ENCODE assay signal across 14 mouse cellular contexts in genomic region chrX:58033521-58033920, GRCm38 (mm10). TPM values are rescaled to one million over a fixed set of nuclear protein-coding genes. Genes with fewer than 3 reads are reported as not detected.
DNase-seq lines count a peak whose midpoint lies in the region; ATAC-seq lines count a peak whose summit lies in the region.
"Had no signal": no experiment of that assay in that cellular context is flagged by ENCODE, and none has a peak within 500 bp of the region (broad histone marks: within the 10 kb centered on the region; RNA-seq: fewer than 3 reads in every experiment).

No protein-coding gene starts in this region.

- no peaks in the 10 kb centered on the region for H3K4me1 ChIP-seq in neural tube, embryonic 11.5 days (ENCODE audit: control insufficient read depth, insufficient read depth, low read length)
- H3K4me1 ChIP-seq in forebrain, embryonic 15.5 days, result peaks cover 19% of the 10 kb centered on the region
- no peaks in the 10 kb centered on the region for H3K4me1 ChIP-seq in limb, embryonic 13.5 days
- H3K4me1 ChIP-seq in neural tube, embryonic 15.5 days, result peaks cover 4% of the 10 kb centered on the region; the same call in 1 of the 2 replicates

- peak; percentile 32 for DNase-seq in neural tube, embryonic 11.5 days (ENCODE audit: low spot score)
- no peak for DNase-seq in neural tube, embryonic 10.5 days (ENCODE audit: extremely low spot score, low spot score)
- DNase-seq in adrenal gland, postnatal 4 days (ENCODE audit: low spot score in 2 of 2), result no peak
- DNase-seq in layer of hippocampus, adult 9-10 months (ENCODE audit: low spot score), result no peak
- DNase-seq: kidney, adult 8-10 months; layer of hippocampus, postnatal 36 days had no signal

- peak overlapping the region; percentile 41 for H3K4me2 ChIP-seq in neural tube, embryonic 11.5 days (ENCODE audit: low read depth)
- peak overlapping the region; percentile 26 for H3K4me2 ChIP-seq in forebrain, embryonic 15.5 days (replicated peaks)
- peak overlapping the region; percentile 70 for H3K4me2 ChIP-seq in limb, embryonic 13.5 days (replicated peaks)
- H3K4me2 ChIP-seq in neural tube, embryonic 15.5 days, result peak overlapping the region; percentile 58

- H3K9me3 ChIP-seq in neural tube, embryonic 11.5 days (ENCODE audit: control insufficient read depth, low read length), result no peaks in the 10 kb centered on the region
- H3K9me3 ChIP-seq in forebrain, embryonic 15.5 days, result no peaks in the 10 kb centered on the region
- H3K9me3 ChIP-seq in limb, embryonic 13.5 days, result no peaks in the 10 kb centered on the region
- H3K9me3 ChIP-seq in neural tube, embryonic 15.5 days (replicated peaks), result no peaks in the 10 kb centered on the region

- no peaks in the 10 kb centered on the region for H3K36me3 ChIP-seq in neural tube, embryonic 11.5 days (ENCODE audit: control insufficient read depth, insufficient read depth, low read length)
- H3K36me3 ChIP-seq in forebrain, embryonic 15.5 days, result no peaks in the 10 kb centered on the region
- no peaks in the 10 kb centered on the region for H3K36me3 ChIP-seq in limb, embryonic 13.5 days
- H3K36me3 ChIP-seq in neural tube, embryonic 15.5 days, result no peaks in the 10 kb centered on the region

- no peak for ATAC-seq in neural tube, embryonic 11.5 days (ENCODE audit: insufficient read depth, low FRiP score, low TSS enrichment)
- ATAC-seq in forebrain, embryonic 15.5 days (replicated peaks), result no peak
- ATAC-seq in limb, embryonic 13.5 days (ENCODE audit: low FRiP score, low read depth), result no peak
- ATAC-seq in neural tube, embryonic 15.5 days (ENCODE audit: low FRiP score), result no peak
- ATAC-seq in megakaryocyte progenitor cell, adult 5-6 weeks (replicated peaks; ENCODE audit: poor library complexity), result no peak

- H3K4me3 ChIP-seq in neural tube, embryonic 11.5 days (ENCODE audit: low read depth, low read length), result peak overlapping the region; percentile 43
- peak overlapping the region; percentile 45 for H3K4me3 ChIP-seq in forebrain, embryonic 15.5 days
- peak overlapping the region; percentile 48 for H3K4me3 ChIP-seq in limb, embryonic 13.5 days
- peak overlapping the region; percentile 44 for H3K4me3 ChIP-seq in neural tube, embryonic 15.5 days (replicated peaks)

- H3K27ac ChIP-seq in neural tube, embryonic 11.5 days (ENCODE audit: low read depth, low read length), result no peak overlapping the region
- 0 out of 2 replicates have a peak overlapping the region, but pooled peaks have one; percentile 19 for H3K27ac ChIP-seq in forebrain, embryonic 15.5 days (replicated peaks)
- no peak overlapping the region for H3K27ac ChIP-seq in limb, embryonic 13.5 days
- H3K27ac ChIP-seq in neural tube, embryonic 15.5 days (replicated peaks), result peak overlapping the region; percentile 18; the same call in 1 of the 2 replicates
- H3K27ac ChIP-seq: stomach, postnatal 0 days had no signal

- H3K27me3 ChIP-seq in neural tube, embryonic 11.5 days (ENCODE audit: control insufficient read depth, insufficient read depth, low read length), result peaks cover 4% of the 10 kb centered on the region; the same call in 1 of the 2 replicates
- no peaks in the 10 kb centered on the region for H3K27me3 ChIP-seq in forebrain, embryonic 15.5 days
- peaks cover 61% of the 10 kb centered on the region for H3K27me3 ChIP-seq in limb, embryonic 13.5 days
- no peaks in the 10 kb centered on the region for H3K27me3 ChIP-seq in neural tube, embryonic 15.5 days (replicated peaks)

- WGBS in neural tube, embryonic 11.5 days, result 10% methylated on average over 22 of the region's 22 CpGs
- WGBS in forebrain, embryonic 15.5 days, result 21% methylated on average over 22 of the region's 22 CpGs
- 13% methylated on average over 22 of the region's 22 CpGs for WGBS in limb, embryonic 13.5 days
- WGBS in neural tube, embryonic 15.5 days, result 17% methylated on average over 22 of the region's 22 CpGs

- H3K9ac ChIP-seq in neural tube, embryonic 11.5 days (ENCODE audit: low read length), result peak overlapping the region; percentile 45
- H3K9ac ChIP-seq in forebrain, embryonic 15.5 days (replicated peaks), result peak overlapping the region; percentile 13; the same call in 1 of the 2 replicates
- H3K9ac ChIP-seq in limb, embryonic 13.5 days, result peak overlapping the region; percentile 51
- H3K9ac ChIP-seq in neural tube, embryonic 15.5 days (replicated peaks), result peak overlapping the region; percentile 10; the same call in 1 of the 2 replicates

RNA-seq across cellular contexts. Expression of gene Zic3, which starts 11.0 kb away (rescaled TPM):
- 17.6 and 19.3 TPM in 2 replicates for polyA plus RNA-seq in neural tube, embryonic 11.5 days (2014; fragmentation: Nextera tagmentation; extraction: Ambion mirVana)
- polyA plus RNA-seq in forebrain, embryonic 15.5 days (2015; fragmentation: Nextera tagmentation; extraction: Ambion mirVana), result 13.7 and 14.4 TPM in 2 replicates
- polyA plus RNA-seq in limb, embryonic 13.5 days (2015; fragmentation: Nextera tagmentation; extraction: Ambion mirVana), result 8.6 and 9.1 TPM in 2 replicates
- 9.6 and 12.9 TPM in 2 replicates for polyA plus RNA-seq in neural tube, embryonic 15.5 days (2015; fragmentation: Nextera tagmentation; extraction: Ambion mirVana)
- under 1 TPM in 1 of 2 experiments, not detected in 1; 0.11 TPM for total RNA-seq in adrenal gland, postnatal 4 days (2021)
- not detected in 2 replicates for total RNA-seq in megakaryocyte progenitor cell, adult 5-6 weeks (2015)
- total RNA-seq in megakaryocyte progenitor cell, adult 5-6 weeks (2017), result not detected in 2 replicates
- total RNA-seq: common myeloid progenitor, adult 5-6 weeks had no signal
- polyA plus RNA-seq: heart, embryonic 14.5 days; liver, embryonic 16.5 days; stomach, postnatal 0 days had no signal

Comparison
In these comparisons a context has a peak if more than half of its experiments do, and no peak if none do; other contexts are left out.
1. H3K27ac ChIP-seq: peak in forebrain, embryonic 15.5 days (single experiment) and neural tube, embryonic 15.5 days (single experiment); none in neural tube, embryonic 11.5 days (single experiment) and limb, embryonic 13.5 days (single experiment).
2. Peak in every context shown above with its lines, with median percentiles within 50 percentile points of each other: H3K4me2 ChIP-seq, H3K4me3 ChIP-seq and H3K9ac ChIP-seq.